Mouse (Mus musculus) liver, adult 2 months (tissue): Measurements from ENCODE around the gene Olfr694. TPM values are rescaled to one million over a fixed set of nuclear protein-coding genes. Genes with fewer than 3 reads are reported as not detected.

ENCODE experiments used
- DNase-seq: peaks from one replicate; pipeline ENCODE4 v3.0.0-alpha.2; 2011; ENCODE audit warnings: low read depth, low spot score; ENCODE audit errors: extremely low read depth
- H3K27ac ChIP-seq: fragments of 200-500 bp; replicated peaks from 2 replicates; pipeline ENCODE4 v1.5.1; 2012; ENCODE audit warnings: low read depth, mild to moderate bottlenecking, control low read depth, inconsistent platforms, low read length; ENCODE audit not compliant: insufficient read depth
- H3K27me3 ChIP-seq: fragments of 200-500 bp; 2 replicates; pipeline ENCODE4 v1.6.1; 2012; ENCODE audit warnings: mild to moderate bottlenecking, moderate library complexity, low read length, inconsistent platforms; ENCODE audit not compliant: control insufficient read depth, insufficient read depth
- H3K36me3 ChIP-seq: fragments of 200-500 bp; 2 replicates; pipeline ENCODE4 v1.6.1; 2012; ENCODE audit warnings: low read length, inconsistent platforms; ENCODE audit not compliant: control insufficient read depth, insufficient read depth
- H3K4me1 ChIP-seq: fragments of 200-500 bp; 2 replicates; pipeline ENCODE4 v1.6.1; 2011; ENCODE audit warnings: low read length; ENCODE audit not compliant: control insufficient read depth, insufficient read depth
- H3K4me3 ChIP-seq: fragments of 200-500 bp; 2 replicates; pipeline ENCODE4 v1.5.1; 2011; ENCODE audit warnings: low read depth, mild to moderate bottlenecking, control low read depth, low read length, moderate library complexity; ENCODE audit not compliant: insufficient read depth
- H3K79me2 ChIP-seq: fragments of 200-500 bp; 2 replicates; pipeline ENCODE4 v1.6.1; 2012; ENCODE audit warnings: inconsistent platforms, mild to moderate bottlenecking, low read length, moderate library complexity; ENCODE audit not compliant: control insufficient read depth, insufficient read depth
- H3K9ac ChIP-seq: fragments of 200-500 bp; 2 replicates; pipeline ENCODE4 v1.6.1; 2012; ENCODE audit warnings: low read depth, mild to moderate bottlenecking, control low read depth, inconsistent platforms, low read length
- CTCF ChIP-seq: fragments of 200-500 bp; IDR thresholded peaks from 2 replicates; pipeline ENCODE4 v1.5.1; 2011; ENCODE audit warnings: low read depth, low read length, control low read depth
- POLR2A ChIP-seq: fragments of 200-500 bp; IDR thresholded peaks from 2 replicates; pipeline ENCODE4 v1.6.1; 2011; ENCODE audit warnings: low read length, control low read depth; ENCODE audit not compliant: insufficient read depth; ENCODE audit errors: extremely low read depth
- WGBS: fragments of 180-500 bp; shearing (Covaris S2); methylation state at CpG from one replicate; pipeline ENCODE4 v1.1.7; 2018; 5-methylcytosine and 5-hydroxymethylcytosine counted together
- polyA plus RNA-seq: library from polyadenylated mRNA; depleted of rRNA; stranded (reverse); fragments of >200 nt; gene quantifications from 2 replicates; pipeline ENCODE4 v1.2.3, GENCODE M21; 2012; rRNA removed
- total RNA-seq: library from RNA; depleted of rRNA; stranded (reverse); fragments of >200 nt; gene quantifications from 2 replicates; pipeline ENCODE4 v1.2.3, GENCODE M21; 2014; rRNA removed

The Olfr694 gene
- total and polyA plus RNA-seq, 2 experiments: not detected

- H3K4me1 ChIP-seq: no peaks in the 10 kb centered on the region
- H3K36me3 ChIP-seq: no peaks in the 10 kb centered on the region
- 86% methylated on average over 1 of the region's 1 CpGs for WGBS
- H3K27me3 ChIP-seq: no peaks in the 10 kb centered on the region
- no peak overlapping the region for H3K9ac ChIP-seq
- TF ChIP-seq POLR2A (no peak), CTCF (no peak)
- no peak overlapping the region for H3K27ac ChIP-seq
- H3K79me2 ChIP-seq: no peaks in the 10 kb centered on the region
- DNase-seq: no peak
- H3K4me3 ChIP-seq: no peak overlapping the region
Observed at GRCm38 (mm10) chr7:106649774-106650173, 41.8 kb downstream of the Olfr694 start.

GRCm38 (mm10) chr7:106645261-106645660 lies 46.4 kb downstream of the Olfr694 start:
- TF ChIP-seq POLR2A (no peak), CTCF (no peak)
- Histone ChIP-seq H3K4me3 (no peak overlapping the region), H3K4me1 (no peaks in the 10 kb centered on the region), H3K36me3 (no peaks in the 10 kb centered on the region), H3K27ac (no peak overlapping the region), H3K9ac (no peak overlapping the region), H3K27me3 (no peaks in the 10 kb centered on the region), H3K79me2 (no peaks in the 10 kb centered on the region)
- DNase-seq: no peak
- WGBS: 89% methylated on average over 1 of the region's 1 CpGs

GRCm38 (mm10) chr7:106644222-106644870 lies 47.3 kb downstream of the Olfr694 start:
- no peak overlapping the region; the same call in 1 of the 2 replicates for H3K4me3 ChIP-seq
- no peaks in the 10 kb centered on the region for H3K79me2 ChIP-seq
- H3K36me3 ChIP-seq: no peaks in the 10 kb centered on the region
- WGBS: 63% methylated on average over 3 of the region's 3 CpGs
- no peaks in the 10 kb centered on the region for H3K27me3 ChIP-seq
- TF ChIP-seq POLR2A: no peak
- TF ChIP-seq CTCF: no peak
- peak; percentile 20 for DNase-seq
- no peaks in the 10 kb centered on the region for H3K4me1 ChIP-seq
- no peak overlapping the region for H3K27ac ChIP-seq
- no peak overlapping the region for H3K9ac ChIP-seq

GRCm38 (mm10) chr7:106640839-106641238 lies 50.8 kb downstream of the Olfr694 start:
- no peaks in the 10 kb centered on the region for H3K4me1 ChIP-seq
- H3K27ac ChIP-seq: no peak overlapping the region
- H3K4me3 ChIP-seq: no peak overlapping the region
- DNase-seq: no peak
- WGBS: 74% methylated on average over 1 of the region's 1 CpGs
- no peaks in the 10 kb centered on the region for H3K36me3 ChIP-seq
- H3K79me2 ChIP-seq: no peaks in the 10 kb centered on the region
- no peak overlapping the region for H3K9ac ChIP-seq
- TF ChIP-seq POLR2A: no peak
- H3K27me3 ChIP-seq: no peaks in the 10 kb centered on the region

GRCm38 (mm10) chr7:106635560-106635959 lies 56.1 kb downstream of the Olfr694 start:
- 85% methylated on average over 4 of the region's 4 CpGs for WGBS
- no peaks in the 10 kb centered on the region for H3K79me2 ChIP-seq
- H3K36me3 ChIP-seq: no peaks in the 10 kb centered on the region
- H3K9ac ChIP-seq: no peak overlapping the region
- H3K4me3 ChIP-seq: no peak overlapping the region
- no peaks in the 10 kb centered on the region for H3K4me1 ChIP-seq
- TF ChIP-seq CTCF (no peak), POLR2A (no peak)
- no peak for DNase-seq
- no peak overlapping the region for H3K27ac ChIP-seq
- H3K27me3 ChIP-seq: no peaks in the 10 kb centered on the region

Other genes with a start within 250 kb of the Olfr694 start
- gene Olfr693, start 11.2 kb downstream of the Olfr694 start, total RNA-seq: not detected in 2 replicates
- not detected in 2 replicates for gene Olfr693, start 11.2 kb downstream of the Olfr694 start, polyA plus RNA-seq
- gene Olfr695, start 24.6 kb upstream of the Olfr694 start, total RNA-seq: not detected in 2 replicates
- not detected in 2 replicates for gene Olfr695, start 24.6 kb upstream of the Olfr694 start, polyA plus RNA-seq
- not detected in 2 replicates for gene Olfr697, start 50.6 kb upstream of the Olfr694 start, total RNA-seq
- gene Olfr697, start 50.6 kb upstream of the Olfr694 start, polyA plus RNA-seq: not detected in 2 replicates
- not detected in 2 replicates for gene Olfr698, start 63.6 kb upstream of the Olfr694 start, total RNA-seq
- gene Olfr698, start 63.6 kb upstream of the Olfr694 start, polyA plus RNA-seq: not detected in 2 replicates
- not detected in 2 replicates for gene Olfr699, start 101.4 kb upstream of the Olfr694 start, total RNA-seq
- gene Olfr699, start 101.4 kb upstream of the Olfr694 start, polyA plus RNA-seq: not detected in 2 replicates
- not detected in 2 replicates for gene Olfr700, start 117.0 kb upstream of the Olfr694 start, total RNA-seq
- not detected in 2 replicates for gene Olfr700, start 117.0 kb upstream of the Olfr694 start, polyA plus RNA-seq
- gene Olfr701, start 122.3 kb upstream of the Olfr694 start, total RNA-seq: not detected in 2 replicates
- not detected in 2 replicates for gene Olfr701, start 122.3 kb upstream of the Olfr694 start, polyA plus RNA-seq
- not detected in 2 replicates for gene Olfr702, start 142.1 kb upstream of the Olfr694 start, total RNA-seq
- not detected in 2 replicates for gene Olfr702, start 142.1 kb upstream of the Olfr694 start, polyA plus RNA-seq
- not detected in 2 replicates for gene Olfr703, start 151.5 kb upstream of the Olfr694 start, total RNA-seq
- not detected in 2 replicates for gene Olfr703, start 151.5 kb upstream of the Olfr694 start, polyA plus RNA-seq
- gene Olfr704, start 171.4 kb upstream of the Olfr694 start, total RNA-seq: not detected in 2 replicates
- gene Olfr704, start 171.4 kb upstream of the Olfr694 start, polyA plus RNA-seq: not detected in 2 replicates
- gene Olfr705, start 185.1 kb upstream of the Olfr694 start, total RNA-seq: not detected in 2 replicates
- not detected in 2 replicates for gene Olfr705, start 185.1 kb upstream of the Olfr694 start, polyA plus RNA-seq
- not detected in 2 replicates for gene Olfr706, start 196.3 kb upstream of the Olfr694 start, total RNA-seq
- gene Olfr706, start 196.3 kb upstream of the Olfr694 start, polyA plus RNA-seq: not detected in 2 replicates
- not detected in 2 replicates for gene Olfr707, start 209.4 kb upstream of the Olfr694 start, total RNA-seq
- not detected in 2 replicates for gene Olfr707, start 209.4 kb upstream of the Olfr694 start, polyA plus RNA-seq
- not detected in 2 replicates for gene Olfr1532-ps1, start 216.2 kb upstream of the Olfr694 start, total RNA-seq
- gene Olfr1532-ps1, start 216.2 kb upstream of the Olfr694 start, polyA plus RNA-seq: not detected in 2 replicates
- not detected in 2 replicates for gene Olfr709-ps1, start 240.4 kb upstream of the Olfr694 start, total RNA-seq
- not detected in 2 replicates for gene Olfr709-ps1, start 240.4 kb upstream of the Olfr694 start, polyA plus RNA-seq